Mouse (Mus musculus) intestine, postnatal 0 days (tissue): ENCODE measurements around the gene Nr2f6. TPM values are rescaled to one million over a fixed set of nuclear protein-coding genes. Genes with fewer than 3 reads are reported as not detected.

Experiments used
- ATAC-seq: fragments of 200-750 bp; cut with Nextera tagmentation; 2 replicates; pipeline ENCODE4 v1.8.0; 2017; ENCODE audit warnings: mild to moderate bottlenecking, moderate TSS enrichment, moderate library complexity
- H3K27ac ChIP-seq: fragments of 300-500 bp; sonication (generic); 2 replicates; pipeline ENCODE4 v1.5.1; 2014; ENCODE audit warnings: mild to moderate bottlenecking, low read depth, low read length, moderate library complexity
- H3K27me3 ChIP-seq: fragments of 300-500 bp; sonication (generic); replicated peaks from 2 replicates; pipeline ENCODE4 v1.6.1; 2014; ENCODE audit warnings: low read length, mixed read lengths; ENCODE audit not compliant: control insufficient read depth, insufficient read depth
- H3K36me3 ChIP-seq: fragments of 300-500 bp; sonication (generic); 2 replicates; pipeline ENCODE4 v1.6.1; 2014; ENCODE audit warnings: mild to moderate bottlenecking, moderate library complexity; ENCODE audit not compliant: control insufficient read depth, insufficient read depth
- H3K4me1 ChIP-seq: fragments of 300-500 bp; sonication (generic); replicated peaks from 2 replicates; pipeline ENCODE4 v1.6.1; 2014; ENCODE audit warnings: antibody characterized with exemption, low read length, mixed read lengths; ENCODE audit not compliant: control insufficient read depth, insufficient read depth
- H3K4me2 ChIP-seq: fragments of 300-500 bp; sonication (generic); replicated peaks from 2 replicates; pipeline ENCODE4 v1.6.1; 2014; ENCODE audit warnings: low read depth, mild to moderate bottlenecking, moderate library complexity
- H3K4me3 ChIP-seq: fragments of 300-500 bp; sonication (generic); 2 replicates; pipeline ENCODE4 v1.5.1; 2014; ENCODE audit warnings: low read depth, low read length
- H3K9ac ChIP-seq: fragments of 300-500 bp; sonication (generic); 2 replicates; pipeline ENCODE4 v1.6.1; 2014; ENCODE audit warnings: mild to moderate bottlenecking, low read depth, low read length
- H3K9me3 ChIP-seq: fragments of 300-500 bp; sonication (generic); 2 replicates; pipeline ENCODE4 v1.6.1; 2016; ENCODE audit warnings: mixed run types; ENCODE audit not compliant: control insufficient read depth
- CTCF ChIP-seq: sonication (generic); IDR thresholded peaks from 2 replicates; pipeline ENCODE4 v1.5.1; 2016; ENCODE audit warnings: low read depth, mild to moderate bottlenecking, control low read depth, antibody characterized with exemption, moderate library complexity
- WGBS: fragments of 180-500 bp; shearing (Covaris S2); extraction: QIAGEN DNeasy Blood & Tissue Kit; methylation state at CpG from one replicate; pipeline ENCODE4 v1.1.7; 2014; 5-methylcytosine and 5-hydroxymethylcytosine counted together
- polyA plus RNA-seq: library from polyadenylated mRNA; unstranded; fragments of >200 nt; fragmentation: Nextera tagmentation; extraction: Ambion mirVana; gene quantifications from 2 replicates; pipeline ENCODE4 v1.2.1, GENCODE M21; 2015

The Nr2f6 gene
- polyA plus RNA-seq, 1 experiment from 2014 or later: 58.5 TPM

GRCm38 (mm10) chr8:71392871-71393270 is 11.1 kb upstream of the Nr2f6 start:
- 0 out of 2 replicates have a peak, but pooled peaks cover 5% of the 10 kb centered on the region for H3K4me1 ChIP-seq
- H3K9ac ChIP-seq: no peak overlapping the region
- H3K9me3 ChIP-seq: no peaks in the 10 kb centered on the region
- H3K27me3 ChIP-seq: no peaks in the 10 kb centered on the region
- H3K4me2 ChIP-seq: 0 out of 2 replicates have a peak overlapping the region, but pooled peaks have one; percentile 7
- TF ChIP-seq CTCF: no peak
- no peak overlapping the region for H3K4me3 ChIP-seq
- H3K36me3 ChIP-seq: no peaks in the 10 kb centered on the region
- no peak overlapping the region for H3K27ac ChIP-seq
- no peak for ATAC-seq
- WGBS: 20% methylated on average over 3 of the region's 3 CpGs

- no peak for TF ChIP-seq CTCF
- 79% methylated on average over 5 of the region's 5 CpGs for WGBS
Measured at GRCm38 (mm10) chr8:71392391-71392790, 10.6 kb upstream of the Nr2f6 start.

GRCm38 (mm10) chr8:71391696-71392095 is 9.9 kb upstream of the Nr2f6 start:
- H3K4me3 ChIP-seq: no peak overlapping the region
- no peak for ATAC-seq
- H3K9ac ChIP-seq: no peak overlapping the region
- H3K27me3 ChIP-seq: no peaks in the 10 kb centered on the region
- no peaks in the 10 kb centered on the region for H3K36me3 ChIP-seq
- H3K4me1 ChIP-seq: no peaks in the 10 kb centered on the region
- no peak overlapping the region for H3K4me2 ChIP-seq
- 95% methylated on average over 2 of the region's 2 CpGs for WGBS
- no peak overlapping the region for H3K27ac ChIP-seq
- no peaks in the 10 kb centered on the region for H3K9me3 ChIP-seq
- no peak for TF ChIP-seq CTCF

More at GRCm38 (mm10) chr8:71392391-71392790, 10.6 kb upstream of the Nr2f6 start:
- ATAC-seq: no peak
- Histone ChIP-seq H3K27me3 (no peaks in the 10 kb centered on the region), H3K9me3 (no peaks in the 10 kb centered on the region), H3K9ac (no peak overlapping the region), H3K27ac (no peak overlapping the region), H3K4me1 (0 out of 2 replicates have a peak, but pooled peaks cover 1% of the 10 kb centered on the region), H3K4me3 (no peak overlapping the region), H3K4me2 (no peak overlapping the region), H3K36me3 (no peaks in the 10 kb centered on the region)

- H3K4me3 ChIP-seq: no peak overlapping the region
- no peak overlapping the region for H3K9ac ChIP-seq
- no peak for ATAC-seq
Measured at GRCm38 (mm10) chr8:71388267-71388666, 6.5 kb upstream of the Nr2f6 start.

GRCm38 (mm10) chr8:71385212-71385835 is 3.6 kb upstream of the Nr2f6 start:
- no peak overlapping the region for H3K4me3 ChIP-seq
- H3K4me1 ChIP-seq: peaks cover 8% of the 10 kb centered on the region
- WGBS: 70% methylated on average over 12 of the region's 12 CpGs
- H3K9me3 ChIP-seq: no peaks in the 10 kb centered on the region
- no peak overlapping the region for H3K27ac ChIP-seq
- no peaks in the 10 kb centered on the region for H3K36me3 ChIP-seq
- ATAC-seq: no peak
- H3K27me3 ChIP-seq: no peaks in the 10 kb centered on the region
- H3K9ac ChIP-seq: no peak overlapping the region
- H3K4me2 ChIP-seq: no peak overlapping the region
- peak; percentile 56 for TF ChIP-seq CTCF

More at GRCm38 (mm10) chr8:71388267-71388666, 6.5 kb upstream of the Nr2f6 start:
- no peaks in the 10 kb centered on the region for H3K27me3 ChIP-seq
- no peak overlapping the region for H3K4me2 ChIP-seq
- no peak overlapping the region for H3K27ac ChIP-seq
- TF ChIP-seq CTCF: no peak
- H3K4me1 ChIP-seq: peaks cover 5% of the 10 kb centered on the region
- H3K36me3 ChIP-seq: no peaks in the 10 kb centered on the region
- H3K9me3 ChIP-seq: no peaks in the 10 kb centered on the region
- WGBS: 48% methylated on average over 1 of the region's 1 CpGs

- 30% methylated on average over 3 of the region's 3 CpGs for WGBS
- peaks cover 13% of the 10 kb centered on the region for H3K4me1 ChIP-seq
- H3K9me3 ChIP-seq: no peaks in the 10 kb centered on the region
- H3K4me2 ChIP-seq: no peak overlapping the region
- H3K27ac ChIP-seq: peak overlapping the region; percentile 99
- 0 out of 2 replicates have a peak, but pooled peaks cover 1% of the 10 kb centered on the region for H3K36me3 ChIP-seq
- TF ChIP-seq CTCF: no peak
- no peak overlapping the region for H3K4me3 ChIP-seq
- no peaks in the 10 kb centered on the region for H3K27me3 ChIP-seq
- ATAC-seq: no peak
- H3K9ac ChIP-seq: 0 out of 2 replicates have a peak overlapping the region, but pooled peaks have one; percentile 31
Measured at GRCm38 (mm10) chr8:71383860-71384259, 2.1 kb upstream of the Nr2f6 start.
